Mouse (Mus musculus): Measurements from ENCODE around the gene Ruvbl1. TPM values are rescaled to one million over a fixed set of nuclear protein-coding genes. Genes with fewer than 3 reads are reported as not detected.

Gene Ruvbl1
- polyA plus RNA-seq, 2 experiments from 2014 or later = 62.1 to 85.0 TPM

Other genes with a start within 250 kb of the Ruvbl1 start
- not detected for gene Dnajb8, start 243.1 kb upstream of the Ruvbl1 start, polyA plus RNA-seq (2017; shearing (Covaris generic))
- gene Eefsec, start 18.9 kb upstream of the Ruvbl1 start, polyA plus RNA-seq (2017; shearing (Covaris generic)) = 10 to 100 TPM; 30.4 to 42.0 TPM
- 100 to 1,000 TPM; 183 to 268 TPM for gene Sec61a1, start 53.5 kb downstream of the Ruvbl1 start, polyA plus RNA-seq (2017; shearing (Covaris generic))
- gene Kbtbd12, start 172.5 kb downstream of the Ruvbl1 start, polyA plus RNA-seq (2017; shearing (Covaris generic)) = not detected